Mouse (Mus musculus): Measurements from ENCODE around the gene Kat14.

- TF ChIP-seq CTCF (conservative IDR thresholded peaks at IDR 0.05; ENCODE audit: insufficient read depth, insufficient read length, low read depth, low read length) (no peak), POLR2A (IDR thresholded peaks at IDR 0.05; ENCODE audit: low read depth, low read length) (no peak)
Measured at GRCm38 (mm10) chr2:144332486-144332885, 36.3 kb upstream of the Kat14 start.
